Mouse (Mus musculus) small intestine, adult 2 months (tissue): ENCODE results near the gene Gm28051. TPM values are rescaled to one million over a fixed set of nuclear protein-coding genes. Genes with fewer than 3 reads are reported as not detected.
A peak's percentile ranks its signal among the peaks of the same experiment; 100 is the strongest.

Experiments
- H3K27ac ChIP-seq: fragments of 200-500 bp; 2 replicates; pipeline ENCODE4 v1.5.1; 2012; ENCODE audit warnings: low read depth, low read length, control low read depth, inconsistent platforms; ENCODE audit not compliant: insufficient read depth
- H3K27me3 ChIP-seq: fragments of 200-500 bp; 2 replicates; pipeline ENCODE4 v1.6.1; 2012; ENCODE audit warnings: mild to moderate bottlenecking, moderate library complexity, low read length, inconsistent platforms; ENCODE audit not compliant: control insufficient read depth, insufficient read depth
- H3K36me3 ChIP-seq: fragments of 200-500 bp; 2 replicates; pipeline ENCODE4 v1.6.1; 2012; ENCODE audit warnings: mild to moderate bottlenecking, low read length, control low read depth, inconsistent platforms; ENCODE audit not compliant: control insufficient read depth, insufficient read depth
- H3K4me1 ChIP-seq: fragments of 200-500 bp; 2 replicates; pipeline ENCODE4 v1.6.1; 2012; ENCODE audit warnings: low read length, inconsistent platforms, mixed read lengths; ENCODE audit not compliant: control insufficient read depth, insufficient read depth, insufficient read length
- H3K4me3 ChIP-seq: fragments of 200-500 bp; 2 replicates; pipeline ENCODE4 v1.5.1; 2012; ENCODE audit warnings: low read depth, mild to moderate bottlenecking, control low read depth, inconsistent platforms, low read length, moderate library complexity
- CTCF ChIP-seq: fragments of 200-500 bp; IDR thresholded peaks from 2 replicates; pipeline ENCODE4 v1.5.1; 2012; ENCODE audit warnings: low read depth, mild to moderate bottlenecking, control low read depth, inconsistent platforms, low read length, moderate library complexity, mixed read lengths; ENCODE audit not compliant: insufficient replicate concordance, insufficient read length; ENCODE audit errors: extremely low read depth
- POLR2A ChIP-seq: fragments of 200-500 bp; IDR thresholded peaks from 2 replicates; pipeline ENCODE4 v1.6.1; 2012; ENCODE audit warnings: low read depth, mild to moderate bottlenecking, control low read depth, inconsistent platforms, low read length, moderate library complexity
- WGBS: fragments of 180-500 bp; shearing (Covaris S2); methylation state at CpG from one replicate; pipeline ENCODE4 v1.1.7; 2018; 5-methylcytosine and 5-hydroxymethylcytosine counted together
- polyA plus RNA-seq: library from polyadenylated mRNA; depleted of rRNA; stranded (reverse); fragments of >200 nt; gene quantifications from 2 replicates; pipeline ENCODE4 v1.2.3, GENCODE M21; 2012

Gm28051 gene
- polyA plus RNA-seq, 1 experiment = not detected

DNA sequence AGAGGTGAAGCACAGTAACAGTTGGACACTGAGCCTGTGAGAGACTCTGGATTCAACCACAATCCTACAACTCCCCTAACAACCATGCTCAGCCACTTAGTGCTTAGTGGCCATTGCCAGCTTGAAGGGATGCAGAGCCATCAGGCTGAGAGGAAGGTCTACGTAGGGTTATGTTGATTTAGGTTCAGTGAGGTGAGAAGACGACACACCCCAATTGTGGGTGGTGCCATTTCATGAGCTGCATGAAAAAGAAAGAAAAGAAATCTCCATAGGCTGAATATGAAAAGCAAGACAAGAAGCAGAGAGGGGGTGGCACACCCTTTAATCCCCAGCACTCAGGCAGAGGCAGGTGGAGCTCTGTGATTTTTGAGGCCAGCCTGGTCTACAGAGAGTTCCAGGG, 43.4 kb downstream of the Gm28051 start:
- Histone ChIP-seq H3K27me3 (no peaks in the 10 kb centered on the region), H3K36me3 (no peaks in the 10 kb centered on the region), H3K27ac (no peak overlapping the region), H3K4me3 (no peak overlapping the region), H3K4me1 (peaks cover 3% of the 10 kb centered on the region)
- TF ChIP-seq POLR2A = no peak
- no peak for TF ChIP-seq CTCF
- WGBS = 50% methylated on average over 2 of the region's 2 CpGs

DNA sequence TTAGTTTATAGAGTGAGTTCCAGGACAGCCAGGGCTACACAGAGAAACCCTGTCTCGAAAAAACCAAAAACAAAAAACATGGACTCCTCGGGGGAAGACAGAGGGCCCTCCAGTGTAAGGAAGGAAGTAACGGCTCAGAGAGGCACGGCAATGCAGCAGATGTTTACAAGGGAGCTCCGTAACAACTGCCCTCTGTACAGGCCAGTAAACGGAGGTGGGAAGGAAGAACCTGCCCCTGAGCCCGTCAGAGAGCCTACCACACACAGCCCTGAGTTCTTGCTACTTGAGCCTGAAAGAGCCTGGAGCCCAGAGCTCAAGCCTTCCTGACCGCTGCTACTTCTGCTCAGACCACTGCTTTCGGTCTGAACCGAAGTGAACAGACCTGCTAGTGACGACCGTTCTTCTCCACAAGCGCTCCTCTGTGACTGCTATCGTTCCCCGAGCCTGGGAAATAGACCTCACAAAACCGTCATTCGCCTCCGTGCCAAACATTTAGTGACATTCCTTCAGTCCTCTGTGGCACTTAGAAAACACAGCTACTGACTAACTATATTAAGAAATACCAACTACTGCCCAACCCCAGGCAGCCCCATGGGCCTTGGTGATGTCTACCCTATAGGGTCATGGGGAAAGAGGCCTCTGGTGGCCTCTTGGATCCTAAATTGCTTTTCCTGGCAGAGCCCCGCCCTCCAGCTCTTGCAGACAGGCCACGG, 44.3 kb downstream of the Gm28051 start:
- H3K27me3 ChIP-seq = no peaks in the 10 kb centered on the region
- H3K4me1 ChIP-seq = peaks cover 3% of the 10 kb centered on the region
- 73% methylated on average over 20 of the region's 20 CpGs for WGBS
- TF ChIP-seq CTCF = no peak
- no peak for TF ChIP-seq POLR2A
- H3K4me3 ChIP-seq = no peak overlapping the region
- peak overlapping the region; percentile 1; the same call in 1 of the 2 replicates for H3K27ac ChIP-seq
- no peaks in the 10 kb centered on the region for H3K36me3 ChIP-seq

GRCm38 (mm10) chr12:102710851-102711375, 46.7 kb downstream of the Gm28051 start:
- H3K36me3 ChIP-seq = no peaks in the 10 kb centered on the region
- H3K27me3 ChIP-seq = no peaks in the 10 kb centered on the region
- H3K27ac ChIP-seq = no peak overlapping the region
- TF ChIP-seq POLR2A (no peak), CTCF (no peak)
- H3K4me3 ChIP-seq = no peak overlapping the region
- H3K4me1 ChIP-seq = peaks cover 20% of the 10 kb centered on the region
- 76% methylated on average over 4 of the region's 4 CpGs for WGBS

DNA sequence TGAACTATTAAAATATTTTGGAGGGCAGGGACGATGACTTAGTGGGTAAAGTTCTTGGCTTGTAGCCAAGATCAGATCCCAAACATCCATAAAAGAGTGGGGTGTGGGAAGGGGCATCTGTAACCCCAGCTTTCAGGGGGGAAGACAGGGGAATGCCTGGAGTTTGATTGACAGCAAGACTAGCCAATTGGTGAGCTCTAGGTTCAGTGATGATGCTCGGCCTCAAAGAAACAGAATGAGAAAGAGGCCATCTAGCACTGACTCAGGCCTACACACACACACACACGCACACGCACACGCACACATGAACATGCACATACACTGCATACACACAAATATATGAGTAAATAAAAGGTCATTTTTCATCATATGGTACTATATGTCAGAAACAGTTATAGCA, 47.7 kb downstream of the Gm28051 start:
- no peaks in the 10 kb centered on the region for H3K27me3 ChIP-seq
- H3K4me3 ChIP-seq = no peak overlapping the region
- no peaks in the 10 kb centered on the region for H3K36me3 ChIP-seq
- no peak overlapping the region for H3K27ac ChIP-seq
- H3K4me1 ChIP-seq = peaks cover 25% of the 10 kb centered on the region
- TF ChIP-seq POLR2A (no peak), CTCF (no peak)
- WGBS = 74% methylated on average over 5 of the region's 5 CpGs

DNA sequence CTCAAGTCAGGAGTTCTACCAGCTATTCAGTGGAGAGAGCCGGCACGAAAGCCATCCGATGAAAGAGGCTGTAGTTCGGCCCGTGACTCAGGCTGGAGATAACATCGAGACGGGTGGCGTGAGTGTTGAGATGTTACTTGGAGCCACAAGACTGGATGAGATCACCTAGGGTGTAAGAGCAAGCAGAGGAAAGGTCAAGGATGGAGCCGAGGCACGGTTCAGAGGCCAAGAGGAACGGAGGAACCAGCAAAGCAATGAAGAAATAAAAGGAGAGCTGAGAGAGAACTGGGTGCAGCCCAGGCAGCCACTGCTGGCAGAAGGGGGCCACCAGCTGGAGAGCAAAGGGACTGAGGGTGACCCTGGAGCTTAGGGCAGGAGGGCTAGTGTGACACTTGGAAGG, 49.3 kb downstream of the Gm28051 start:
- WGBS = 34% methylated on average over 11 of the region's 11 CpGs
- peak overlapping the region; percentile 4; the same call in 1 of the 2 replicates for H3K4me3 ChIP-seq
- H3K27ac ChIP-seq = peak overlapping the region; percentile 95
- H3K36me3 ChIP-seq = no peaks in the 10 kb centered on the region
- peaks cover 23% of the 10 kb centered on the region for H3K4me1 ChIP-seq
- TF ChIP-seq CTCF (peak; percentile 49; the same call in 1 of the 2 replicates), POLR2A (no peak)
- H3K27me3 ChIP-seq = no peaks in the 10 kb centered on the region

DNA sequence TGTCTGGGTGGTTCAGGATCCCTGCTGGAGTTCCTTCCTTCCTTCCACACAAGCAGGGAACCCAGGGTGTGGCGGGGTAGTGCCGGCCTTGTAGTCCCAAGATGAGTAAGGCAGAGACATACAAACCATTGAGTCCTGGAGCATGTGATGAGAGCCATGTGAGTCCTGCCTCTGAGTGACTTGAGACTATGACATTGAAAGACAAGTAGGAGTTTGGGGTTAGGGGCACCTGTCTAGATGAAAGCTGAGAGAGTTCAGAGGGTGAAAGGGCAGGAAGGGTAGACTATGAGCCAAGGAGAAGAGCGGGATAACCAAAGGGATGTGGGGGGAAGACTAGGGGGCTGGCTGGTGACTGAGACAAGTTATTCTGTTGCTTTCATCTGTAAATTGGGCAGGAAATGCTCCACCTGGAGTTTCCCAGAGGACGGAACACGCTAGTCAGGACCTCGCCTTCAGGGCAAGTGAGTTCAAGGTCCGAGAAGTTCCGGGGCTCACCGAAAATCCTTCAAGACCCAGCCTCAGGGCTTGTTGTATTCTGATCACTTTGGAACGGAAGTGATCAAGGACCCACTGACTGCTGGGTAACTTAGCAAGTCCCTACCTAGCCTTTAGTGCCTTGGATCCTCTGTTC, 50.6 kb downstream of the Gm28051 start:
- no peak overlapping the region for H3K4me3 ChIP-seq
- 47% methylated on average over 10 of the region's 10 CpGs for WGBS

DNA sequence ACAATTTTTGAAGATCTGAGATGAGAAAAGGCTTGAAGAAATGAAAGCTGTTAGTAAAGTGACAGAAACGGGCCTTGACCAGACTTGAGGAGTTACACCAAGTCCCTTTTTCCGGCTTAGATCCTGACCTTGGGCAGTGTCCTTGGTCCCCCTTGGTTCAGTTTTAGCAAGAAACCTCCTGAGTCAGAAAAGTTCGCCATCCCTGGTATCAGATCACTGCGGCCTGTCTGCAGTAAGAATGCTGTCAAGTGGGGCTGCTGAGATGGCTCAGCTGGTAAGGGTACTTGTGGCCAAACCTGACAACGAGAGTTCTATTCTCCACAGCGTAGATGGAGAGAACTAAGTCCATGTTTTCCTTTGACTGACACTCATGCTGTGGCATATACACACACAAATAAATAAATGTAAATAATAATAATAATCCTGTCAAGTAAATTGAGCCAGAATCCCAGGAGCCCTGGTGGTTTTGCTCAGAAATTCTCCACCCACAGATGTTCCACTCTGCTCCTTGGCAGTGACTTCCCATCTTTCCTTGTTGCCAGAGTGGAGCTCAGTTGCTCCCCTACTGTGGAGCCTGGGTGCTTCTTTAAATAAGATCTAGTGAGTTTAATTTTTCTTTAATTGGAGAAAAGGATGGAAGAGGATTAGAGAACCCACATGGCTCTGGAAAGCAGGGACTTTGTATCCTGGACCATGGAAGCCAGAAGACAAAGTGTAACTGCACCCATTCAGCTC, 51.5 kb downstream of the Gm28051 start:
- H3K27ac ChIP-seq = peak overlapping the region; percentile 95
- TF ChIP-seq CTCF = no peak
- peaks cover 28% of the 10 kb centered on the region for H3K4me1 ChIP-seq
- WGBS = 85% methylated on average over 6 of the region's 6 CpGs
- H3K36me3 ChIP-seq = no peaks in the 10 kb centered on the region
- no peak overlapping the region for H3K4me3 ChIP-seq
- no peaks in the 10 kb centered on the region for H3K27me3 ChIP-seq

More for the DNA sequence above, 50.6 kb downstream of the Gm28051 start:
- H3K36me3 ChIP-seq = no peaks in the 10 kb centered on the region
- no peak for TF ChIP-seq CTCF
- no peak; the same call in 1 of the 2 replicates for TF ChIP-seq POLR2A
- peak overlapping the region; percentile 95 for H3K27ac ChIP-seq
- H3K27me3 ChIP-seq = no peaks in the 10 kb centered on the region
- peaks cover 26% of the 10 kb centered on the region for H3K4me1 ChIP-seq
